Mouse (Mus musculus): ENCODE measurements around the gene Gbgt1.

GRCm38 (mm10) chr2:28498431-28498830 is 1.7 kb downstream of the Gbgt1 start:
- TF ChIP-seq GATA1 (IDR thresholded peaks at IDR 0.05; ENCODE audit: low read depth, low read length), result no peak
- TF ChIP-seq MAX (IDR thresholded peaks at IDR 0.05; ENCODE audit: low read length), result no peak
- TF ChIP-seq MXI1 (IDR thresholded peaks at IDR 0.05; ENCODE audit: low read depth, low read length), result no peak
- TF ChIP-seq ELF1 (IDR thresholded peaks at IDR 0.05; ENCODE audit: low read depth, low read length), result no peak
- no peak for TF ChIP-seq POLR2A (IDR thresholded peaks at IDR 0.05; ENCODE audit: control insufficient read depth in 1 of 2, insufficient read depth in 1 of 2, low read depth in 1 of 2, low read length in 2 of 2, poor library complexity in 1 of 2)
- no peak for TF ChIP-seq ZNF384 (IDR thresholded peaks at IDR 0.05; ENCODE audit: low read depth, low read length)
- TF ChIP-seq SIN3A (IDR thresholded peaks at IDR 0.05; ENCODE audit: low read length), result no peak
- no peak for TF ChIP-seq ETS1 (IDR thresholded peaks at IDR 0.05; ENCODE audit: low read depth, low read length)
- no peak for TF ChIP-seq CTCF (IDR thresholded peaks at IDR 0.05 in 2 of 3, conservative IDR thresholded peaks at IDR 0.05 in 1 of 3; ENCODE audit: control insufficient read depth in 1 of 3, insufficient read depth in 1 of 3, low read depth in 2 of 3, low read length in 3 of 3, poor library complexity in 1 of 3, severe bottlenecking in 1 of 3)
- no peak for TF ChIP-seq NELFE (IDR thresholded peaks at IDR 0.05; ENCODE audit: low read depth, low read length)
- TF ChIP-seq EP300 (IDR thresholded peaks at IDR 0.05; ENCODE audit: low read depth in 1 of 2, low read length in 2 of 2), result no peak
- no peak for TF ChIP-seq ZKSCAN1 (IDR thresholded peaks at IDR 0.05; ENCODE audit: low read depth, low read length)
- TF ChIP-seq TAL1 (IDR thresholded peaks at IDR 0.05; ENCODE audit: low read length), result no peak
- TF ChIP-seq TCF12 (IDR thresholded peaks at IDR 0.05; ENCODE audit: low read depth, low read length), result no peak

All from MEL (cell line).